Mouse (Mus musculus) 416B (cell line): Measurements from ENCODE around the gene Ggta1.

Source experiments
- DNase-seq: peaks from one replicate; pipeline ENCODE4 v3.0.0; 2011; ENCODE audit warnings: low read depth

Ggta1 gene

GRCm38 (mm10) chr2:35440480-35440879, 22.6 kb downstream of the Ggta1 start:
- DNase-seq, result no peak

GRCm38 (mm10) chr2:35437796-35438195, 25.2 kb downstream of the Ggta1 start:
- DNase-seq, result peak; percentile 54

- DNase-seq, result no peak
Measured at GRCm38 (mm10) chr2:35434576-35435123, 28.4 kb downstream of the Ggta1 start.

GRCm38 (mm10) chr2:35433428-35433827, 29.6 kb downstream of the Ggta1 start:
- DNase-seq, result no peak

GRCm38 (mm10) chr2:35432472-35432871, 30.6 kb downstream of the Ggta1 start:
- no peak for DNase-seq

- DNase-seq, result no peak
Measured at GRCm38 (mm10) chr2:35432011-35432410, 31.0 kb downstream of the Ggta1 start.

- no peak for DNase-seq
Measured at GRCm38 (mm10) chr2:35430806-35431205, 32.2 kb downstream of the Ggta1 start.

- no peak for DNase-seq
Measured at GRCm38 (mm10) chr2:35428615-35429300, 34.3 kb downstream of the Ggta1 start.

- DNase-seq, result no peak
Measured at GRCm38 (mm10) chr2:35427559-35427958, 35.5 kb downstream of the Ggta1 start.

GRCm38 (mm10) chr2:35423711-35424339, 39.2 kb downstream of the Ggta1 start:
- DNase-seq, result no peak

GRCm38 (mm10) chr2:35422384-35422783, 40.6 kb downstream of the Ggta1 start:
- peak; percentile 84 for DNase-seq

- DNase-seq, result no peak
Measured at GRCm38 (mm10) chr2:35420681-35421080, 42.4 kb downstream of the Ggta1 start.

- no peak for DNase-seq
Measured at GRCm38 (mm10) chr2:35419671-35420070, 43.4 kb downstream of the Ggta1 start.

- no peak for DNase-seq
Measured at GRCm38 (mm10) chr2:35419243-35419642, 43.8 kb downstream of the Ggta1 start.

GRCm38 (mm10) chr2:35417231-35417630, 45.8 kb downstream of the Ggta1 start:
- DNase-seq, result no peak

- DNase-seq, result peak; percentile 22
Measured at GRCm38 (mm10) chr2:35416473-35416872, 46.6 kb downstream of the Ggta1 start.

GRCm38 (mm10) chr2:35412810-35413209, 50.2 kb downstream of the Ggta1 start:
- DNase-seq, result no peak

- no peak for DNase-seq
Measured at GRCm38 (mm10) chr2:35412246-35412645, 50.8 kb downstream of the Ggta1 start.

GRCm38 (mm10) chr2:35411640-35412190, 51.3 kb downstream of the Ggta1 start:
- DNase-seq, result no peak

- DNase-seq, result no peak
Measured at GRCm38 (mm10) chr2:35409466-35409865, 53.6 kb downstream of the Ggta1 start.

- peak; percentile 49 for DNase-seq
Measured at GRCm38 (mm10) chr2:35408409-35409110, 54.5 kb downstream of the Ggta1 start.

- DNase-seq, result no peak
Measured at GRCm38 (mm10) chr2:35407878-35408277, 55.2 kb downstream of the Ggta1 start.

GRCm38 (mm10) chr2:35407266-35407665, 55.8 kb downstream of the Ggta1 start:
- no peak for DNase-seq
